Mouse (Mus musculus): ENCODE measurements around the gene Dab2.

The Dab2 gene

GRCm38 (mm10) chr15:6299554-6299953 is at the start of gene Dab2:
TSS of gene Dab2 (plus strand) at chr15:6299788.
- DNase-seq = no peak

GRCm38 (mm10) chr15:6253471-6253870 is 46.1 kb upstream of the Dab2 start:
- no peak for DNase-seq

DNA sequence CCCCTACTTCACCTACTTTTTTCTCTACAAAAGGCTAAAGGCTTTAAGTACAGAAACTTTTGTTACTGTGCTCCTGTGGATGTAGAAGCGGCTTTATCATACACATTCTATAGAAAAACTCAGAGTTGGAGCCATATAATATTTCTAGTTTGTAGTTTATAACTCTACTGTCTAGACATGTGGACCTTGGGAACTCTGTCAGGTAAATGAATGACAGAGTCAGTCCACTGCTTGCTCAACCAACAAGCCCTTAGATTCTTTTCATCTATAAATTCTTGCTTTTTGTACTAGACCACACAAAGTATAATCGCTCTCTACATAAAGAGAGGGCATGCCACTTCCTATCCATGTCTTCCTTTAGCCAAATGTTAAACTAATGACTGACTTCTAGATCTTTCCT is 45.2 kb upstream of the Dab2 start:
- DNase-seq = no peak

DNA sequence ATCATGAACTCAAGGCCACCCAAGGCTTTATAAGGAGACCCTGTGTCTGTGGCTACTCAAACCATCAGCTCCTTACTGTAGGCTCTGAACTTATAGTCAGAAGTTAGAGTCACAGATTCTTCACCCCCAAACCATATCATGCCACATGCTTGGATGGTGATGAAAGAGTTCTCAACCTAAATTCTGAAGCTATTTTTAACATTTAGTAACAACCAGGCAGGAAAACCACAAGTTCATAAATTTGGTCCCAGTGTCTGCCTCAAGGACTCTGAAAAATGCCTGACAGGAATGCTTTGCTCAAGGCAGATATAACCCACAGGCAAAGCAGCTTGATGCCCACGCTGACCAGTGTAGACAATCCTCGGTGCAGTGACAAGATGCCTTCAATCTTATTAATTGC is 42.5 kb upstream of the Dab2 start:
- DNase-seq = no peak

DNA sequence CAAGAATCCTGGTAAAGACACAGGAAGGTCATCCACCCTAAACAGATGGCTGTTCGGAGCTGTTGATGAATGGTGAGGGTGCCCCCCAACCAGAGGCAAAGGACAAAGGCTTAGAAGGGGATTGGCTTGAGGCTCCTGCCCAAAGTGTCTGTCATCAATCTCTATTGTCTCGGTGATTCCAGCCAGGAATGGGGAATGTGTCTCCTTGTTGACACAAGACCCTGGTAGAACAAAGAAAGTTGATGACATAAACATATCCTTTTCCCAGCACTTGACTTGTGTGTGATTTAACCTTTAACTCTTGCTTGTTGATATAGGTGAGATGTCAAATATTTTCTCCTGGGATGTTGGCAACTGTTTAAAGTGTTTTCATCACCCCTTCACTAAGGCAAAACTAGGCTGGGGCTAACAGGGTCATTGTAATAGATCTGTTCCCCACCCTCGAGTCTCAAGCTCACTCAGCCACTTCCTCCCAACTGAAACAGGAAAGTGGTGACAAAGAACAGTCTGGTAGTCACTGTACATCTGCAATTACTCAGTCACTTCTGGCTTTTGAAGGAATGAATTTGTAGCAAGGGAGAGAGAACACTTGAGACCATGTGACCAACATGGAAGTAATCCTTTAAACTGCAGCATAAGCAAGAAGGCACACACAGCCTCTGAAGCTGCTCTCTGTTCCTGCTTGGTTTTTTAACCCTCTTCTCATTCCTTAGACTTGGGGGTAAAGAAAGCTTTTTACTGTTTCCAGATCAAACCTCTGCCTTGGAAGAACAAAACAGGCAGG is 39.4 kb upstream of the Dab2 start:
- DNase-seq = no peak

DNA sequence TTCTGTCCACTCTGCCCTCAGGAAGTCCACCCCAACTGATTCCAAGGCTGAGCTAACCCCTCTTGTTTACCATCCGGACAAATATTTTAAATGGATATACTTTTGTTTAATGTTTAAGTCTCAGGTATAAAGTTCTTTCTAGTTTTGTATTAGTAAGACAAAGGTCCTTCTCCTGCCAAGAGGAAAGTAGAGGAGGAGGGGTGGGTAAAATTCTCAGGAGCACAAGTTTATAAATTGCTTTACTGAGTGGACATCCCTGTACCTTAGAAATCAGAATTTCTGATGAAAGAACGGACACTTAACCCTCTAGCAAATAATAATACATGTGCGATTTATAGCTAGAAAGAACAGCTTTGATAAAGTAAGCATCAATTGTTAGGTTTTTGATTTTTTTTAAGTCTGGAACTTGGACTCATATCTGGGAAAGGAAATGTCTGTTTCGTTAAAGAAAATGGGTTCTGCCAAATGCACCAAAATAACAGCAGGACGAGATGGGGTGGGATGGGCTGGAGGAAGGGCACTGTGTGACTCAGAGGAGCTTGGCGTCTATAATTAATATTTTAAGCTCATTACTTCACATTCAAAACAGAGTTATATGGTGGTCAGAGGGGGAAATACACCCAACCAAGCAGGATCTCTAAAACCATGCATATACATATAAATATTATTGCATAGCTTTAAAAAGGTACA is 38.7 kb upstream of the Dab2 start:
- no peak for DNase-seq

DNA sequence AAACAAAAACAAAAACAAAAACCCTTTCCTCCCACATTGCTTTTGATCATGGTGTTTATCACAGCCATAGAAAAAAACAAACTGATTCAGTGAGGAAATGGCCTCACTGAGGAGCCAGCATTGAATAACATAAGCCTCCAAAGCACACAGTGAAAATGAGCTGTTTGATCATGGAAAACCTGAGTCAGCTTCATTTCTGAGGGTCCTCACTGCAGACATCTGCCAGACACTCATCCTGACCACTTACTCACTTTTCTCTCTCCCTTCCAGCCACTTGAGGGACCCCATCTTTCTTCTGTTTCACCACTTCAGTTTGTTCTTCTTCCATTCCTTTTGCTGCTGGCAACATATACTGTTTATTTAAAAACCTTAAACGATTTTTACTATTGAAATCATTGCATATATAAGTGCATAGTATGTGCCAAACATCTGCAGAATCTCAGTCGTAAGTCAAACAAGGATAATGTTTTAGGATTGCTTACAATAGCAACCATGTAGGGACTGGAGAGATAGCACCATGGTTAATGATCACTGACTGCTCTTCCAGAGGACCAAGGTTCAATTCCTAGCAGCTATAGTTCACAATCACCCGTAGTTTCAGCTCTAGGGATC is 32.3 kb upstream of the Dab2 start:
- DNase-seq = no peak

DNA sequence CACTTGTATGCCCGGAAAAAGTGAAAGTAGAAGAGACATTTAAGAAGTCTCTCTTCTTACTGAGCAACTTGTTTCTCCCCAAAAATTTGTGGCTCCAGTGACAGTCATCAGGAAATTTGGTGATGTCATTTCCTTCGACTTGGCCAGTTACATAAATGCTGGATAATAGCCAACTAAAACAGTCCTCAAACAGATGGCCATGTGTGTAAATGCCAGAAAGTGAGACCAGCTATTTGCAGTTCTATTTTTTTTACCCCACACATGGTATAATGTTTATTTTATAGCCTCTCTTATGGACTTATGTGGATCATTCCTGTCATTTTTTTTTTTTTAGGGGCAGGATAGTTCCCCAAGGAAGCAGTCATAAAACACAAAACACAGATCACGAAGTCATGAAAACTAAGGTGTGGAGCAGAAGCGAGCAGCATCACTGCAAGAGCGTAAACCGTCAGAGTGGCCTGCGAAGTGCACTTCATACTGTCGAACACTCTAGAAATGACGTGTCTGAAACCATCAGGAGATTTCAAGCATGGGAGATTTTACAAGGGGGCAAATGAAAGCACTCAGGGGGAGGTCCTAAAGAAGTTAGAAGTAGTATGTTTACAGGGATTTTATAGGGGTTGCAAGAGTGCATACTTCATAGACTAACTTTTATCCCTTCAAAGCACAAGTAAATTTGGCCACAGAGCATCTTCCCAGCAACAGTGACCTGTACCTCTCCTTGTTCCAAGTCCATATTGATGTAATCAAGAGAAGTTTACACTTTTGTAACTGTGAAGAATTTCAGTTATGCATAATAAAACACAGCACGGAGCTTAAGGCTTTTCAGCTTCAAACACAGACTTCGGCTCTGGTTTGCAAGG is 20.8 kb upstream of the Dab2 start:
- no peak for DNase-seq

DNA sequence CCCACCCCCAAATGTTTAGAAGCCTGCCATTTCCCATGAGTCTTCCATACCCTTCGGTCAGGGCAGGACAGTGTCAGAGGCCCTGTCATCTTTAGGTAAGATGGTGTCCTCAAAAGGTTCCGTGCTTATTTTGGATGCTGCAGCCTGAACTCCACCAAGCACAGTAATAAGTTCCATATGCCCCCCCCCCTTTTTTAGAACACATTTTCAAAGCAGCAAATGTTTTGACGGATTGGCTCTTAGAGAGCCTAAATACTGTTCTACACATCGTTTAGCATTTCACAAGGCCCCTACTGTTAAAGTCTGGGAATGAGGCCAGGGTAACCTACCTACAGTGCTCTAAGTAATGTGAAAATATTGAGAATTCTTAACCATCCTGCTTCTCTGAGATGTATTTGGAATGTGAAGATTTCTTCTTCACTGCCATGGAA is 19.6 kb upstream of the Dab2 start:
- DNase-seq = no peak

DNA sequence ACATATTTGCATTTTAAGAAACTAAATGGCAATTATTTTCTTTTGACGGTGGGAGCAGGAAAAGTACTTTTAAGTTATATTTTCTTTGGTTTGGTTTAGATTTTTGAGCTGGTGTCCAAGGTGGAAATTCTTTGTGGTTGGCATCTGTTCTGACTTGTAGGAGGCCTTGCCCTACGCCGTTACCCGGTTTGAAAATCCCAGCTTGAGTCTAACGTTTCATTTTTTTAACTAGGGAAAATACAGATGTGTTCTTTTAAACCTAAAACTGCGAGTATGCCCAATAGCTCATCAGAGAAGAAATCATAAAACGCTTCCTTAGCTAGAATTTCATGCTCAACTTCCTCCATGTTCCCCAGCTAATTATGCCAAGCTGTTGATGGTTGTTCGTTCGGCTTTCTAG is 16.3 kb upstream of the Dab2 start:
- no peak for DNase-seq

DNA sequence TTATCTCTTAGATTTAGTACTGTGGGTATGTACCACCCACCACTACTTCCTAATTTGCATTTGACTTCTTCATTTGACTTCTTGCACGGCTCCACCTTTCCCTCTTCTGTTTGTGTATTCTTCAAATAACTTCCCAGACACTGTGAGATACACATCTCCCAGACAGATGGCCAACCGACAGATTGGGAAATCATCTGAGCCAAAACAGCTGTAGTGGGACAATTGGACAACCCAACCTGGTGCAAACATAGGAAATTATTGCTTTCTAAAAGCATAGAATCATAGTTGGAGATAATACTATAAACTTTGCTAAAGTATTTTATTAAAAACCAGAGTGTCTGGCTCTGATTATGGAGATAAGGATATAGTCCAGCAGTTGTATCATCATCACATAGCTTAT is 3.5 kb upstream of the Dab2 start:
- DNase-seq = no peak

- no peak for DNase-seq
These were observed 862 bp upstream of the Dab2 start for GRCm38 (mm10) chr15:6298726-6299125.

GRCm38 (mm10) chr15:6302219-6302618 is 2.6 kb downstream of the Dab2 start:
- DNase-seq = no peak

DNA sequence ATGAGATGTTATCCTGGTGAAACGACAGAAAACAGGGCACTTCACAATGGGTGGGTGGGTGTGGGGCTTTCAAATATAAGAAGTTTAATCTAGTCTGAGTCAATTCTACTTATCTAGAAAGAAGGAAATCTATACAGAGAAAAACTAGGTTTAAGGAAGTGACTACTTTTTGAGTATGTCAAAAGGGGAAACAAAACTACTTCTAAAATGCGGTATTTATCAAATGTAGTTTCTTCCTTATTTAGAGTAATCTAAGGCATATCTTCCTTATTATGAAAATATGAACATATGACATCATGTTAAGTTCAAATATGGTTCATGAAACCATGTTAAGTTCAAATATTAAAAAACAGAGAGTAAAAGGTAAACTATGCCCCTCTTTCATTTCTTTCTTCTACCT is 4.2 kb downstream of the Dab2 start:
- no peak for DNase-seq

- DNase-seq = no peak
These were observed 10.0 kb downstream of the Dab2 start for GRCm38 (mm10) chr15:6309633-6310032.

DNA sequence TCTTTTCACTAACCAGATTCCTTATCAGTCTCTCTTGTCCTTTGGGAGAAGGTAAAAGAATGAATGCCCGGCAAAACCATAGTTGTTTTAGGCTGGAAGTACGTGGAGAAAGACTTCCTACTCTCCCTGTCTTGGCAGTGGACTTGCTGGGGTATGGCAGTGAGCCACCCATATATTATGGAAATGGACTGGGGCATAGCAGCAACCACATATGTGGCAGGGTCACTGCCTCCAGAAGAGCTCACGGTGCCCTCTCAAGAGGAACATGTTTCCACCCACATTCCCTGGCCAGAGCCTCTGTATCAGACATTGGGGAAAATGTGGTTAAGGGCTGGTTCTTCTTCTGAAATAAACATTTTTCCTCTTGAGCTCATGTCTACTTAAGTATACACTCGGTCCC is 10.8 kb downstream of the Dab2 start:
- no peak for DNase-seq

- DNase-seq = no peak
These were observed 12.8 kb downstream of the Dab2 start for GRCm38 (mm10) chr15:6312396-6312795.

DNA sequence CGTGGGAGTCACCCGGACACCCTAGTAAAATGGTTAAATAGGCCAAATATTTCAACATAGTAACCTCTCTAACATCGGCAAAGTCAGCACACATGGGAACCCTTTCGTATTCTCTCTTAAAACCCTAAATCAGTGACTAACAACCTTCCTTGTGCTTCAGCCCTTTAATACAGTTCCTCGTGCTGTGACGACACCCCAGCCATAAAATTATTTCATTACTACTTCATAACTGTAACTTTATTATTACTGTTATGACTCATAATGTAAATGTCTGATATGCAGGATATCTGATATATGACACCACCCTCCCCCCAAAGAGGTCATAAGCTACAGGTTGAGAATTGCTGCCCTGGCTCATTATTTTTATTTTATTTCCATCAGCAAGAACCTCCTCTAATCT is 19.8 kb downstream of the Dab2 start:
- no peak for DNase-seq

DNA sequence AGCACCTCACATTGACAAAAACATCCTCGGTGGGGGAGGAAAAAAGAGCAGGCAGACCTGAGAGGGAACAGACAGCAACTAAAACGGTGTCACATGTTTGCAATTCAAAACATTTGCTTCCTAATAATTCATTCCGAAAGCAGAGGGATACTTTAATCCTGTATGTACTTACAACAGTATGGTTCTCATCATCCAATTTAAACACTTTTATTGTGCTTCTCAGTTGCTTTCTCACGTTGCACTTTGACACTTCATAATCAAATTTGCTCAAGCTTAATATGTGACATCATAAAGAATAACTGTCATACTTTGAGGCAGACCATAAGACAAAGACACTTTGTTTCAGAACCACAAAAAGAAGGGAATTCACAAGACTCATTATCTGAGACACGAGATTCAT is 20.9 kb downstream of the Dab2 start:
- DNase-seq = no peak

- no peak for DNase-seq
These were observed 21.7 kb downstream of the Dab2 start for GRCm38 (mm10) chr15:6321263-6321662.

DNA sequence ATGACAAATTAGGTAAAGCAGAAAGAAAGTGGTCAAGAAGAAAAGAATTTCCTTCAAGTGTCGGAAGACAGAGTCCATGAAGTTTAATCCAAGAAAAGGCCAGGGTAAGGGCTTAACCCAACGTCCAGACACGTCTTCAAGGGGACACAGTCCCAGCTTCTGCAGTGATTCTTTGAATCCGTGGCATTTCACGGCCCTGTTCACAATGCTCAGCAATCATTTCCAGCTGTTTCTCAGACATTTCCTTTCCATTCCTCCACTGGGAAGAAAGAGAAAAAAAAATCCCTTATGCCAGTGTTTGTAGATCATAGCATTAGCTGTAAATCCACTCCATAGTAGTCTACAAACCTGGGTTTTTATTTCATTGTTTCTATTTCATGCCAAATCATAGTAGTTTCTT is 22.7 kb downstream of the Dab2 start:
- DNase-seq = no peak

- no peak for DNase-seq
These were observed 24.0 kb downstream of the Dab2 start for GRCm38 (mm10) chr15:6323577-6323976.

DNA sequence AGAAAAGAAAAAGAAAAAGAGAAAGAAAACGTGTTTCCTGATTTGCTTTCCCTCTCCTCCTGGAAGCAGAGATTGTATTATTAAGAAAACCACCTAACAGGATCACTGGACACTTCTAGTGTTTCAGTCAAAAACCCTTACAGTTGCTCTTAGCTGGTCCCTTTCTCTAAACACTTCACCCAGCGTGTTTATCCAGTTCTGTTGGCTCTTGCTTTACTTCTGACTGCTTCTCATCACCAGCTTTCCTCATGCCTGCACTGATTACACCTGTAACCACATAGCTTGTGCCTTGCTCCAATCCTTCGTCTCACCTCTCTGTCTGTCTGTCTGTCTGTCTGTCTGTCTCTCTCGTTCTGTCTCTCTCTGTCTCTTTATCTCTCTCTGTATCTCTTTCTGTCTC is 25.9 kb downstream of the Dab2 start:
- no peak for DNase-seq

Measured in cerebellum, adult 9-11 months (tissue).